Mouse (Mus musculus) adrenal gland, postnatal 25 days (tissue): ENCODE data around the gene Fat1. TPM values are rescaled to one million over a fixed set of nuclear protein-coding genes. Genes with fewer than 3 reads are reported as not detected.
"Not testable (repeated sequence)": the region's sequence is repeated elsewhere in the genome, so short reads cannot be mapped to it uniquely, and the experiment has no call there.

Experiments
- DNase-seq: peaks from one replicate; pipeline ENCODE4 v3.0.0; 2021; ENCODE audit warnings: mixed read lengths
- total RNA-seq: library from RNA; stranded (reverse); gene quantifications from 2 replicates; pipeline ENCODE4 v1.2.3, GENCODE M21; 2021

The Fat1 gene
- total RNA-seq, 1 experiment from 2014 or later = 92.4 TPM

- DNase-seq = peak; percentile 63
Measured at GRCm38 (mm10) chr8:45010685-45011084, 75.4 kb downstream of the Fat1 start.

GRCm38 (mm10) chr8:45011774-45012173 lies 76.5 kb downstream of the Fat1 start:
- no peak for DNase-seq

- no peak for DNase-seq
Measured at GRCm38 (mm10) chr8:45013852-45014251, 78.6 kb downstream of the Fat1 start.

GRCm38 (mm10) chr8:45014498-45015067 lies 79.3 kb downstream of the Fat1 start:
- DNase-seq = no peak

GRCm38 (mm10) chr8:45015876-45016275 lies 80.6 kb downstream of the Fat1 start:
- DNase-seq = no peak

- no peak for DNase-seq
Measured at GRCm38 (mm10) chr8:45019241-45019640, 84.0 kb downstream of the Fat1 start.

GRCm38 (mm10) chr8:45021171-45021570 lies 85.9 kb downstream of the Fat1 start:
- DNase-seq = no peak

GRCm38 (mm10) chr8:45021911-45022665 lies 86.8 kb downstream of the Fat1 start:
- no peak for DNase-seq

GRCm38 (mm10) chr8:45028081-45028497 lies 92.8 kb downstream of the Fat1 start:
- DNase-seq = no peak

- DNase-seq = no peak
Measured at GRCm38 (mm10) chr8:45038350-45038749, 103.1 kb downstream of the Fat1 start.

GRCm38 (mm10) chr8:45044160-45044559 lies 108.9 kb downstream of the Fat1 start:
- DNase-seq = no peak

GRCm38 (mm10) chr8:45050451-45050850 lies 115.2 kb downstream of the Fat1 start:
- no peak for DNase-seq

GRCm38 (mm10) chr8:45051236-45051635 lies 116.0 kb downstream of the Fat1 start:
- no peak for DNase-seq

- no peak for DNase-seq
Measured at GRCm38 (mm10) chr8:45052205-45052604, 117.0 kb downstream of the Fat1 start.

GRCm38 (mm10) chr8:45052618-45053017 lies 117.4 kb downstream of the Fat1 start:
- no peak for DNase-seq

GRCm38 (mm10) chr8:45055500-45055899 lies 120.3 kb downstream of the Fat1 start:
- DNase-seq = no peak

- DNase-seq = no peak
Measured at GRCm38 (mm10) chr8:45056810-45057209, 121.6 kb downstream of the Fat1 start.

GRCm38 (mm10) chr8:45060083-45060482 lies 124.8 kb downstream of the Fat1 start:
- no peak for DNase-seq

GRCm38 (mm10) chr8:45062311-45062710 lies 127.1 kb downstream of the Fat1 start:
- DNase-seq = no peak

- DNase-seq = no peak
Measured at GRCm38 (mm10) chr8:45062982-45063924, 128.0 kb downstream of the Fat1 start.

- no peak for DNase-seq
Measured at GRCm38 (mm10) chr8:45064197-45064869, 129.1 kb downstream of the Fat1 start.

GRCm38 (mm10) chr8:45065391-45065790 lies 130.1 kb downstream of the Fat1 start:
- not testable (repeated sequence) for DNase-seq
